Mouse (Mus musculus) heart, adult 18-20 months (tissue): ENCODE results near the gene Bcar3. TPM values are rescaled to one million over a fixed set of nuclear protein-coding genes. Genes with fewer than 3 reads are reported as not detected.

ENCODE experiments used
- DNase-seq, 2 experiments: peaks; one replicate each; pipeline ENCODE4 v3.0.0; 2021 to 2022; ENCODE audit warnings: mixed read lengths in 1 of 2
- total RNA-seq, 2 experiments: library from RNA; stranded (reverse); gene quantifications; 2 replicates each; pipeline ENCODE4 v1.2.3; 2021

Bcar3 gene
- total RNA-seq, 2 experiments from 2014 or later = 7.0 to 9.5 TPM

DNA sequence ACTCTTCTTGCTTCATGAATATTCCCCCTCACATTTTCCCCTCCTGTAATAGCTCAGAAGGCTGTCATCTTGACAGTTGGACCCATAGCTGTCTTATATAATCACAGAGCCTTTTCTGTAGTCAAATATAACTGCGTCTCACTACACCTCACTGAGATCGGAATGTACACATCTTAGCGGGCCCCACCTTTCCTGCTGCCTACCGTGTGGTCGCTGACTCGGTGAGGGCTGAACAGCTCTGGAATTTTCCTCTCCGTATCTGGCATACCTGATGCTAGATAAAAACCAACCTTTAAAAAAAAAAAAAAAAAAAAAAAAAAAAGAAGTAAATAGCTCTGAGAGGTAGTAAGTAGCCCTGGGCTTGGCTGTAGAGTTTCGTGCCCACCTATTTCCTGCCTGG, 164.8 kb downstream of the Bcar3 start:
- DNase-seq = no peak

DNA sequence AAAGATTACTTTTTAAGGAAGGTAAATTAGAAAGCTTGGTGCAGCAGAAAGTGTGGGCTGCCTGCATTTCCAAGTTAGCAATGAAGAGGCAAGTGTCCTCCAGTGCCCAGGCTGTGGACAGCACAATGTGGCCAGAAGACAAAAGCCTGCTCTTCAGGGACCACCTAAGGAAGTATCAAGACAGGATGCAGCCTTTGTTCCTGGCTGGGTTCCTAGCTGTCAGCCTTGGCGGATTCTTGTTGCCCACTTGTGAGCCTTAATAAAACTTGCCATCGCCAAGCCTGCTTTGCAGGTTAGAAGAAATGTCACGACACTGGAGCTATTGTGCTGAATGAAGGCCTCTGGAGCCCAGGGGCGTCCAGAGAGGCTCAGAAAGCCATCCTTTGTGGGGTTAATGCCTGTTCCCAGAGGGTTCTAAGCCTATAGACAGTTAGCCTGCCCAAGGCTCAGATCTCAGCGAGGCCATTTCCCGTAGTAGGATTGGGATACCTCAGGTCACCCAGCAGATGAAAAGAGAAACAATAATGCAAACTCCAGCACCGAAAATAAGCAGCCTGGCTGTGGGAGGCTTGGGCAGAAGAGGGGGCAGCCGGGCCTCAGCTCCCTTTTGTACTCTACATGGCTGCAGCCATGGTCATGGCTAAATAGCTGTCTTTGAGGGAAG, 167.0 kb downstream of the Bcar3 start:
- DNase-seq = no peak

- DNase-seq = no peak
Observed at GRCm38 (mm10) chr3:122461512-122461881, 167.6 kb downstream of the Bcar3 start.

- DNase-seq = peak; percentile 56 to 68
Observed at GRCm38 (mm10) chr3:122461932-122462871, 168.3 kb downstream of the Bcar3 start.

DNA sequence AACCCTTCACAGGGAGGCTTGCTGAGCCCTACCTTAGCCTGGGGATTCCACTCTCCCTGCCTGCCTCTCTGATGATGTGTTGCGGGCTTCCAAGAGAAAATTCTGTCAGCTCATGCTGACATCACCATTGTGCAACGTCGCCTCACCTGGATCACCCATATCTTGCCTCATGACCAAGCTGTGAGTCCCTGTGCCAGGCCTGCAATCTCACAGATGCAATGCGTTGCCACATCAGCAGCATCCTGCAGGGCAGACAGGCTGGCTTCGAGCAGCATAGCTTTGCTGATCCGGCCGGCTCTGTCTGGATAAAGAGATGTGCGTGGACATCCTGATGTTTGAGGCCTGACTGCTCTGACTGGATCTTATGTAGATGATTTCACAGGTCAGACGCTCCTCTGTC, 169.2 kb downstream of the Bcar3 start:
- DNase-seq = no peak

DNA sequence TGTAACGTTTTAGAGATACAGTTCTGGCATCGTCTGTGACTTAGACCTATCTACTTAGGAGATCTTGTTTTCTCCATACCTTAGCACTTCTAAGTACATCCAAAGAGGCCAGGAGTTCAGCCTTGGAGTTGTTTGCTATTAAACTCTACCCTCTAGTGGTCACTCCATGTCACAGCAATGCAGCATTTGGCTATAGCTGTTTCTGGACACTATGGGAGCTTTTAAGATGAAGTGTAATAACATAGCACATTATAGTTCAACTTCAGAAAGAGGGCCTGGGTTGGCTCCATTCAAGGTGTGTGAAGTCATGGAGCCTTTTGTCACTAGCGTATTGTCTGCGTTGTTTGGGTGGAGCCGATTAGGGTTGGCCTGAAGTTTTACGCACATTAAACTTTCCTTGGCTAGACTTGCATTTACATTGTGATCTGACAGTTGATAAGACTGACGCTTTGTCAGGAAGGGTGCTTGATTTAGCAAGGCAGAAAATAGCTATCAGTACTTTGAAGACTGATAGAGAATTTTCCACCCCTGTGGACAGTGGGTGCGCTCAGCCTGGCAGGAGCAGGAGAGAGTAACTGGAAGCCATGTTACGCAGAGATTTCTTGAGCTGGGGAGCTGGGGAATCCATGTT, 172.3 kb downstream of the Bcar3 start:
- DNase-seq = peak; percentile 48 to 73

DNA sequence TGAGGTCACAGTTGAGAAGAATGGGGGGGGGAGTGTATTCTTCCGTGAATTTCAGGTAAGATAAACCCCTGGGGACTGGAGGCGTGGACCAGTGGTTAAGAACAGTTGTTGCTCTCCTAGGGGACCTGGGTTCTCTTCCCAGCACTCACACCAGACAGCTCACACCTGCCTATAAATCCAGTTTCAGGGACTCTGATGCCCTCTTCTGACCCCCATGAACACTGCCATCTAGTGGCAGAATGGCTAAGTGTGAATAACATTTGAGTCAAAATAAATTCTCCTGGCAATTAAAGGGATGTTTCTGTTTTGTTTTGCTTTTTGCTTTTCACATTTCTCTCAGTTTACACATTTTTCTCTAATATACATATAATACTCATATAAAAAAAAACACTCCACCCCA, 174.0 kb downstream of the Bcar3 start:
- DNase-seq = no peak

DNA sequence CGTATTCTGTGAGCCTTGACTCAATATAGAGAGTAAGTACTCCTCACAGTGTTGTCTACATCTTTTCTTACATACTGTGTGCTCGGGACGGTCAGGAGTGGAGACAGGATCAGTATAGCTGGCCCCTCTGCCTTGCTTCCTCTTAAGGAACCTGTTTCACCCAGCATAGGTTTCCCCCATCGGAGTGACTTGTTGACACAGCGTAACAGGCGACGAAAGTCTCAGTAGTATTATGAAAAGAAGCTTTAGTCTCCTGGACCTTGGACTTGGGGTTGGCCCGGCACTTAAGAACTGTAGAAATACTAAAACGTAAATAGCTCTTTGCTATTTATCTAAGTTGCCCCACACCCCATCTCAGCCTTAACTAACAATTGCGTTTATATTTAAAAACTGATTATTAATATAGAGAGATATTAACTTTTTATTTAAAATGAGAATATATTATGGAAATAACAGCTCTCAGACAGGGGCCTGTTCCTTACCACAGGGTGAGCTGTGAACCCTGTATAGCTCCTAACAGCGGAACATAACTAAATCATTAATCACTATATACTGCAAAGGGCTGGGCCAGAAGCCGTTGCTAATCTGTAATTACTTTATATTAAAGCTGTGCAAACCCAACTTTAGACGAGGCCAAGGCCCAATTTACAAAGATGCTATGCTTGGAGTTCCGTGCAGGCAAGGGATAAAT, 176.5 kb downstream of the Bcar3 start:
- no peak for DNase-seq

DNA sequence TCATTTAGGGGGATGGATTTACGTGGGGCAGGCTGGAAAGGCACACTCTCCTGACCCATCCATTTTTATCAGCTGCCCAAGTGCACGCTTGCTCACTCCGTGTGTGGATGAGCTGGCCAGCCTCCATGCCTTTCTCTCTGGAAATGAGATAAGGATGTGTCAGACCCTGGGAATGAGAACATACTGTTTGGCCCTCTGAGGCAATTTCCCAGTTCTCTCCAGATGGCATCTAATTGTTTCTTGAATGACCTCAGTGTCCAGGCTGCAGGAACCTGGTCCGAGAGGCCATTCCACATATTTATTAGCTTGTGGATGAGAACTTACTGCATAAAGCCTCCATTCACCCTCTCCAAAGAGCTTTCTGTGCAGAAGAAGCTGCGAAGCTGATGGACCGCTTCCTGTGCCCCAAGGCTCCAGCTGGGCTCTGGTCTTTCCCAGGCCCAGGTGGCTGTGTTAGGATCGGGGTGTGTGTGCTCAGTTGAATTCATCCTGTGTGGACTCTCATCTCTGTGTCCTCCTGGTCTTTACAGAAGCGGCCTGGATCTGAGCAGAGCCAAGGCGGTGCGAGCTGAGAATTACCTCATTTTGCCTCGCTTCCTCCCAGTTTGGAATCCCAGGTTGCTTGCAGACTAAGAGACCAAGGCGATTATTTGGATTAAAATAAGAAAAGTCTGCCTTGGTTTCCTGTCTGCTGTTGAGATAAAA, 177.2 kb downstream of the Bcar3 start:
- DNase-seq = no peak

DNA sequence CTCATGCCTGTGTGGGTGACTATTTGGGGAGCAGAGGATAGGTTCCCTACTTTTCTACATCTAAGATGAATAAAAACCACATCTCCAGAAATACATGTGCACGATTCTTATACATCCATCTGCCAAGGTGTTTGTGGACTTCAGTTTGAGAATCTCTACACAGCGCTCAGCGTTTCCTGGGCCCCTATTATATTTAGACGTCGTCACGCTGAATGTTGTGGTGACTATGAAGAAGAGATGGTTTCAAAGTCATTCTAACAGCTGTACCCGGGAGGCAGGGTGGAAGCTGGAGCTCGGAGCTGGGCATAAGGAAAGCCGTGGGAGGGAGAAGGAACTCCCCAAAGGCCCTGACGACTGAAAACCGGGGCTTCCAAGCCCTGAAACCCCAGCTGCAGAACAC, 178.5 kb downstream of the Bcar3 start:
- DNase-seq = no peak

GRCm38 (mm10) chr3:122473523-122474034, 179.6 kb downstream of the Bcar3 start:
- no peak for DNase-seq

GRCm38 (mm10) chr3:122474067-122474466, 180.1 kb downstream of the Bcar3 start:
- DNase-seq = peak; percentile 76 to 83

GRCm38 (mm10) chr3:122474796-122475195, 180.9 kb downstream of the Bcar3 start:
- peak in 1 of 2 experiments; percentile 28 for DNase-seq

- no peak for DNase-seq
Observed at GRCm38 (mm10) chr3:122475735-122476134, 181.8 kb downstream of the Bcar3 start.

DNA sequence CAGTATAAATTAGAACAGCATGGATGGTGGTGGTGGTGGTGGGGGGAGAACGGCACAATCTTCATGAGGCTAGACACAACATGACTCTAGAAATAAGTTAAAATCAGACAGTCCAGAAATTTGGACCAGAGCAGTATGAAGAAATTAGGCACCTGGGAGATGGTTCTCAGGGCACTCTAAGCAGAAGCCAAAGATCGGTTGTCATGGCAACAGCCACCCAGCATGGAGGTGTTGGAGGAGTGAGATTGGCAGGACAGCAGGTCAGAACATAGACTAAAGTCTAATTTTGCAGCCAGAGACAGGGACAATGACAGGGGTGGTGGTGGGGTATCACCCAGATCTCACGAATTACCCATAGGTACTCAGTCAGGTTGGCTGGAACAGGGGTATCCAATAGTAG, 182.7 kb downstream of the Bcar3 start:
- no peak for DNase-seq

- no peak for DNase-seq
Observed at GRCm38 (mm10) chr3:122477541-122477940, 183.6 kb downstream of the Bcar3 start.

DNA sequence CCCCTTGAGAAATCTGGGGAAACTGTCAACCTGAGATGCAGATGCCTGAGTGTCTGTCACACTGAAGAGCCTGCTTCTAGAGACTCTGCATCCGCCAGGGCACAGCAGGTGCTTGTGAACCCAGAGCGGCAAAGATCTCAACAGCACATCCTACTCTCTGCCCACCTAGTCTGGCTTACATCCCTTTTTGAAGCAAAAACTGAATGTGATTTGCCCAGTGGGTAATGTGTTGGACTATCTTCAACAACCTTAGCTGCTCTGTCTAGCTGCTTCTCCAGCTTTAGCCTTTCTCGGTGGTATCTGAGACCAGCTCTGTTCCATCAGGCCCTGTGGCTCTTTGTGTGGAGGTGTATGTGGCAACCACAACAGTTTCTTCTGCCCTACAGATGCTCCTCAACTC, 184.8 kb downstream of the Bcar3 start:
- DNase-seq = no peak

GRCm38 (mm10) chr3:122480065-122480675, 186.2 kb downstream of the Bcar3 start:
- no peak for DNase-seq

- DNase-seq = no peak
Observed at GRCm38 (mm10) chr3:122480986-122481385, 187.1 kb downstream of the Bcar3 start.

- peak; percentile 36 to 38 for DNase-seq
Observed at GRCm38 (mm10) chr3:122481891-122482739, 188.2 kb downstream of the Bcar3 start.
